Mouse (Mus musculus) adrenal gland, adult 8-10 months (tissue): ENCODE measurements around the gene Bst2. TPM values are rescaled to one million over a fixed set of nuclear protein-coding genes. Genes with fewer than 3 reads are reported as not detected.
A peak's percentile ranks its signal among the peaks of the same experiment; 100 is the strongest.

Experiments used
- DNase-seq: peaks from one replicate; pipeline ENCODE4 v3.0.0; 2022
- total RNA-seq, 4 experiments: library from RNA; stranded (reverse); gene quantifications; 2 replicates each; pipeline ENCODE4 v1.2.4; 2022

The Bst2 gene
- total RNA-seq, 4 experiments from 2014 or later, result 54.3 to 91.2 (median 67.9) TPM

DNA sequence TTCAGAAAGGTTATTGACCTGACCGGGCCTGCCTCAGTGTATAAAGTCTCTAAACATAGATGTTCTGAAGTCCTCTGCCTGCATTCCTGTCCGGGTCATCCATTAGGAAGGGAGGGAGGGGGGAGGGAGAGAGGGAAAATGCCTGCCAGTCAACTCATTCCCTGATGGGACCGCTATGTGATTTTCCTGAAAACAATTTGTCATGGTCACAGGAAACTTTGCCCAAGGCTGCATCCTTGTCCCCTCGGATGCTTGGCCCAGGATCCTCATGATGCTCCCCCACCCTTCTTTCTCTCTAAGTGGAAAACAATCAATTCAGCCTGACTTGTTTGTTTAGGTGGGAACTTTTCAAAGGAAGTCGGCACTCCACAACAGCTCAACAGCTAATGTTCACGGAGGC, 20.5 kb downstream of the Bst2 start:
- no peak for DNase-seq

- no peak for DNase-seq
Measured at GRCm38 (mm10) chr8:71515043-71515442, 22.2 kb downstream of the Bst2 start.

DNA sequence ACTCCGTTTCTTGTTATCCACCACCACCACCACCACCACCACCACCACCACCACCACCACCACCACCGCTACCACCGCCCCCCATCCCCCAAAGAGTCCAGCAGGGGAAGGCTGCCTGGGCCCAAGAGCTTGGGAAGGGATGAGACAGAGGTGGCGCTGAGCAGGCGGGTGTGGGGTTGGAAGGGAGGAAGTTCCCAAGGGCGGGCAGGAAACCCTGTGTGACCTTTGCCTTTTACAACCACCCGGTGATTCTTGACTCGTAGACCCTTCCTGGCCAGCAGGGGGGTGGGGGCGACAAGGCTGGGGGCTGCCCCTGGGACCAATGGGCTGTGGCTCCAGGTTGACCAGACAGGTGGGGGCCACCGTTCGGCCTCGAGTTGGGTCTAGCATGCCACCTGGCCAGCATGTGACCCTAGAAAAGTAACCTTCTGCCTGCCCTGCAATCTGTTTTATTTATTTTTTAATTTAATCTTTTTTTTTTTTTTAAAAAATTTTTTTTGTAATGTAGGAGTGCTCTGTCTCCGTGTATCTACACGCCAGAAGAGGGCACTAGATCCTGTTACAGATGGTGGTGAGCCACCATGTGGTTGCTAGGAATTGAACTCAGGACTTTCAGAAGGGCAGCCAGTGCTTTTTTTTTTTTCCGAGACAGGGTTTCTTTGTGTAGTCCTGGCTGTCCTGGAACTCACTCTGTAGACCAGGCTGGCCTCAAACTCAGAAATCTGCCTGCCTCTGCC, 24.1 kb downstream of the Bst2 start:
- DNase-seq, result no peak

DNA sequence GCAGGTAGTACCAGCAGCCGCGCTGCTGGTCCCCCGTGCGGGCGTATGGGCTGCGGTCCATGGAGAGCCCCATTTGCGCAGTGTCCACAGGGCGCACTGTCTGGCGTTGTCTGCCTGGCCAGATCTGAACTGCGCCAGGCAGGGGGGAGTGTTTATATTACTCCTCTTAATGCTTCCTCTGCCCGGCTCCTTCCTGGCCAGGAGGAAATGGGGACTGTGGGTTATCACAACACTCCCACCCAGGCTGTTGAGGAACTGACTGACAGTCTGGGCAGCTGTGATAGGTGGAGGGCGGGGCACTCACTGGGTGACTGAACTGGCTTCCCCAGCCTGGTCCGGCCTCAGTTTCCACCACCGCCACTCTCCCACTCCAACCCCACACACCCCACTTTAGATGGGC, 25.6 kb downstream of the Bst2 start, which contains the start of gene Plvap:
Plvap (minus strand) TSS at position 109 of the 400 bp plus-strand sequence.
- DNase-seq, result no peak

- DNase-seq, result no peak
Measured at GRCm38 (mm10) chr8:71509316-71509715, 27.9 kb downstream of the Bst2 start.

DNA sequence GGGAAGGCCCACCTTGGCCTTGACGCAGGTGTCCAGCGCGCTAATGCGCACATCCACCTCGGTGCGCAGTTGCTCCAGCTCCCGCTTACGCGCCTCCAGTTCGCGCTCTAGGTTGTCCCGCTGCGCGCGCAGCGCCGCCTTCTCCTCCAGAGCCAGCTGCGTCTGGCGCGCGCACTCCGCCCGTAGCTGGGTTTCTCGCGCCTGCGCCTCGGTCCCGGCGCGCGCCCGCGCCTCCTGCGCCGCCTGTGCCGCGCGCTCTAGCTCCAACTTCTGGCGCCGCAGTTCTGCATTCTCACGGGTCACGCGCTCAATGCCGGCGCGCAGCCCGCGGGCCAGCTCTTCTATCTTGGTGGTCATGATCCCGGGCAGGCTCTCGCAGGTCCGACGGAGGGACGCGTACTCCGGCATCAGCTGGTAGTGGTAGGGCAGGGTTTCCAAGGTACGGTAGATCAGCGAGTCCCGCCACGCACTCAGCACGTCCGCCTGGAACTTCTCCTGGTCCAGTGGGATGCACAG, 29.6 kb downstream of the Bst2 start:
- peak; percentile 61 for DNase-seq

GRCm38 (mm10) chr8:71505979-71506378, 31.3 kb downstream of the Bst2 start:
- DNase-seq, result no peak

DNA sequence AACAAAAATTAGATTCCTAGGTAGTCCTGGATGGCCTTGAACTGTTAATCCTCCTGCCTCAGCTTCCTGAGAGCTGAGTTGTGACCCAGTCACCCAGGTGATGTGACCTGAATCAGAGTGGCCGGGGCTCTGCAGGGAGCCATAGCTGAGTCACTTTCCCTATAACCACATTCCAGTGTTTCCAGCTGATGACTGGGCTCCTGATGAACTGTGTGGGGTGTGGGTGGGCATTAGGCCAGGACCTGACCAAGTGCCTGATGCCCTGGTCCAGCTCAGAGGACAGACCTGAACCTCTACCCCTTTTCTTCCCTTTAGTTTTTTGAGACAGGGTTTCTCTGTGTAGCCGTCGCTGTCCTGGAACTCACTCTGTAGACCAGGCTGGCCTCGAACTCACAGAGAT, 31.9 kb downstream of the Bst2 start:
- no peak for DNase-seq

DNA sequence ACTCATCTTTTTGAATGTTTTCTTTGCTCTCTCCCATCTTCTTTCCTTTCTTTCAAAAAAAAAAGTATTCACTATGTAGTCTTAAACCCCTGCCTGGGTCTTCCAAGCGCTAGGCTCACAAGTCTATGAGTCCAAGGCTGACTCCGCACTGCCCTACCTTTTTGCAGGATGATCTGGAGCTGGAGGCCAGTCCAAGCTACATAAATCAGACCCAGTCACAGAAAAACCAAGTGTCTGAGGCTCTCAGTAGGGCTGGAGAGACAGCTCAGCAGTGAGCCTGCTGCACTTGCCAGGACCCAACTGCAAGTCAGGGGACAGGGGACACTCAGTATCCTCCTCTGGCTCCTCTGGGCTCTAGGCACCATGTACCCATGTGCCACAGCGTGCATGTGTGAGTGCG, 32.9 kb downstream of the Bst2 start:
- DNase-seq, result no peak

DNA sequence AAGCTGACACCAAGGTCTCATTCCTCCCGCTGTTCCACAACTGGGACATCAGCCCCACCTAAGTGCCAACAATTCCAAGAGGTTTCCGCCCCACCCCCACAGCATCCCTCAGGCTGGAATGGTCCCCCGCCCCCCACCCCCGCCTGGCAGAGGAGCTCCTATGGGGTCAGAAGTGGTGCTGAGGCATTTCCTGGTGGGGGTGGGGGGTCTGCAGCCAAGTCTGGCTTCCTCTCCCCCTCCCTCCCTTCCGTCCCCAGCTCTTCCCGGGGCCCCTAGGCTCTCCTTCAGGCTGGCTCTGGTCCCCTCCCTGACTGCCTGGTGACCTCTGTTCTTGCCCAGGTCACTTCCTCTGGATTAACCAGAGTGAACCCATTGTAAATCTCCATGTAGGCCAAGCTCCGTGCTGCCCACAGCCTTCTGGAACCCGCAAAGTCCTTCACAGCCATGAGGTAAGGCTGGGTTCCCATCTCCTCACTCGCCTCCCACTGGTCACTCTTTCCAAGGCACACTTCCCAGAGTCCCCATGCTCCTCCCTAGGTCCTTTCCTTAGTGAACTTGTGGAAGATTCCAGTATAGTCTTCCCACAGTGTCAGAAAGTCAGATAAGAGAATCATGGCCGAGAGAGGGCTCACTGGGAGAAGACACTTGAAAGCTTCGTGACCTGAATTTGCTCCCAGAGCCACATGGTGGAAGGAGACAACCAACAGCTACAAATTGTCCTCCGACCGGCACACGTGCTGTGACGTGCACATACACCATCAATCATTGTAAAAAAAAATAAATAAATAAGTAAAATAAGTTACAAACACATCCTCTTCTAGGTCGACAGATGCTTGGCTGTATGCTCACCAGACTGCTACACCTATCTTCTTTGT, 38.2 kb downstream of the Bst2 start:
- DNase-seq, result no peak

DNA sequence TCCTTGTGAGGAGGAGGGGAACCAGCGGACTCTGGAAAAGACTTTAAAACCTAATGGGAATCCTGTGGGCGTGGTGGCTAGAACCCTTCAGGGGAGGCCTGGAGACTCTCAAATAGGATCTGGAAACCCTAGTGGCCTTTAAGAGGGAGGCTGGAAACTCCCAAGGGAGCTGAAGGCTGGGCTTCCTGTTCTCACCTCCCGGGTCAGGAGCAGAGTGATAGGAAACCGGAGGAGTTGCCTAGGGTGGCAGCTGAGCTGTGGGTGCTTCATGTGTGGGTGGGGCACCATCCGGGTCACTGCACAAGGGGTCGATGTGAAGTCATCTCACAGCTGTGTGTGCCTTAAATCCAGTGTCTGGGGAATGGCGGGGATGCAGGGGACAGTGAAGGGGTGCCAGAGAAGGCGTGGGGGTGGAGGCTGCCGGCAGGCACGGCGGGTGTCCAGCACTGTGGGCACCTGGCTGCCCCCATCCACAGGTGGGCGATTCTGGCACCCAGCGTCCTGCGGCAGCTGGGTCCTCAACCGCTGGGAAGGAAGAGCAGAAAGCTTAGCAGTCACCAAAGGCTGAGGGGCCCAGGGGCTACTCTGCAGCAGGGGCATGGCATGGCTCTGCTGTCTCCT, 39.3 kb downstream of the Bst2 start:
- no peak for DNase-seq

GRCm38 (mm10) chr8:71497077-71497645, 40.1 kb downstream of the Bst2 start:
- DNase-seq, result no peak

DNA sequence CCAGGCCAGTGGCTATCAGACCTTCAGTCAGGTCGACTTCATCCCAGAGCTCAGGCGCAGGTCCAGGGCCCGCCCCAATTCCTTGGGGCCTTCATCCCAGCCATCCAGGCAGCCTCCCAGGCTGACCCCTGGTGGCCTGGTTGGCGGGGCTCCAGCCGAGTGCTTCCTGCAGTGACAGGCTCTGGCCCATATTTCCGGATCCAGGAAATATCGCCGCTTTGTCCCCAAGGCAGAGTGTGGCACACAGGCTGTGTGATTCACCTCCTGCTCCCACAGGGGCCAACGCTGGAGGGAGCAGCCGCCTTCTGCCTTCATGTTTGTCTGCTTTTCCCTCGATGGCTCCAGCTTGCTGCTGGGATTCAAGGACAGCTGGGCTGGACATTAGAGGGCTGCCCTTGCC, 40.8 kb downstream of the Bst2 start:
- peak; percentile 96 for DNase-seq

- no peak for DNase-seq
Measured at GRCm38 (mm10) chr8:71495811-71496210, 41.4 kb downstream of the Bst2 start.

- DNase-seq, result peak; percentile 80
Measured at GRCm38 (mm10) chr8:71495039-71495438, 42.2 kb downstream of the Bst2 start.

- DNase-seq, result peak; percentile 87
Measured at GRCm38 (mm10) chr8:71488454-71488853, 48.8 kb downstream of the Bst2 start.

- DNase-seq, result peak; percentile 73
Measured at GRCm38 (mm10) chr8:71487691-71488445, 49.4 kb downstream of the Bst2 start, which contains the start of gene Gtpbp3. Gene Gtpbp3, plus strand, starts transcription at chr8:71488103.

- no peak for DNase-seq
Measured at GRCm38 (mm10) chr8:71486136-71486529, 51.1 kb downstream of the Bst2 start.

DNA sequence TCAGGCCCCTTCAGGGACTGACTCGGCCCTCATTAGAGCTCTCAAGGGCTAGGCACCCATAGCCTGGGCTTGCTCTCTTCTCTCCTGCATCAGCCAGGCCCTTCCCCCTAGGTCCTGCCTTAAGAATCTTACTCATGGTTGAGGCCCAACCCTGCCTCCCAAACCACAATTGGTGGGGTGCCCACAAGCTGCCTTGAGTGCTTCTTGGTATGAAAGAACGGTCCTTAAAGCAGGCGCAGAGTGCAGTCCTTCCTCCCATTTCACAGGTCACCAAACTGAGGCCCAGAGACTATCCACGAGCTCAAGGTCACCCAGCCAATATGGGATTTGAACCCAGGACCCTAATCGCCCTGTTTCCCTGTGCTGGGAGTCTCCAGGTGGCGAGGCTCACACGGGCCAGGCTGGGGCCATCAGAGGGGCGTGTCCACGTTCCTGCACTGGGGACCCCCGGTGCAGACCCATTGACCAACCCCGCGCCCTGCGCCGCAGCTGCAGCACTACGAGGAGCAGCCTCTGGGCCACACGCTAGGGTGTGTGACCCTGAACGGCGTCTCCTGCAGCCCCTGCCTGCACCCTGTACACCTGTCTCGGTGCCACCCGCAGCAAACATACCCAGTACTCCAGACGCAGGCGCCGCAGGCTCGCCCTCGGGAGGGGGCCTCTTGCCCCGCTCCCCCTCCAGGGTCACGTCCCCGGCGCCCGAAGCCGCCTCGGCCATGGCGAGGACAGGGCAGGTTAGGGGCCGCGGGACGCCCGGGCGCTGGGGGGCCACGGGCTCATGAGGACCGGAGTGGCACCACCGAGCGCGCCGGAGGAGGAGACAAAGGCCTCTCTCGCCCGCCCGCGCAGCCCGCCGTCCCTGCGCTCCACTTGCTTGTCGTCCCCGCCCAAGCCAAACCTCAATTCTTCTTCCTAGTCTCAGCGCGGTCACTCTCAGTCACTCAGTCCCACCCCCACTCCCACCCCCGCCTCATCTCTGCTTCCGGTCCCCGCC, 51.8 kb downstream of the Bst2 start, which contains the start of gene Ano8:
Ano8 (minus strand) TSS at position 822 of the 994 bp plus-strand sequence.
- peak; percentile 76 for DNase-seq

DNA sequence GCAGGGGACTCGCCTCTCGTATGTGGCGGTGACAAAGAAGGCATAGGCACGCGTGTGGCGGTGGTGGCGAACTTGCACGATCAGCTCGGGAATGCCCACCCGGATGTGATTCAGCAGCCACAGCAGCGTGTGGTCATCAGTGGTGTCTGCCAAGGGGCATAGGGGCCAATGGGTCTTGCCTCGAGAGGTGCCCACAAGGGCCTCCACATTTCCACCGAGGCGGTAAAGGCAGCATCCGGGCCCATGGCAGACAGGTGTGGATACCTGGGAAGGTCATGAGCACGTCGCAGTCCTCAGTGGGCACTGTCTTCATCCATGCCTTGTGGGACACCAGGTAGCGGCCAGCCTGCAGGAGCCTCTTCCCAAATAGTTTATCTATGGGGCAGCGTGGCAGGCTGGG, 52.5 kb downstream of the Bst2 start:
- DNase-seq, result no peak
